8 mouse cellular contexts compared by ENCODE assay signal in the genomic region with DNA sequence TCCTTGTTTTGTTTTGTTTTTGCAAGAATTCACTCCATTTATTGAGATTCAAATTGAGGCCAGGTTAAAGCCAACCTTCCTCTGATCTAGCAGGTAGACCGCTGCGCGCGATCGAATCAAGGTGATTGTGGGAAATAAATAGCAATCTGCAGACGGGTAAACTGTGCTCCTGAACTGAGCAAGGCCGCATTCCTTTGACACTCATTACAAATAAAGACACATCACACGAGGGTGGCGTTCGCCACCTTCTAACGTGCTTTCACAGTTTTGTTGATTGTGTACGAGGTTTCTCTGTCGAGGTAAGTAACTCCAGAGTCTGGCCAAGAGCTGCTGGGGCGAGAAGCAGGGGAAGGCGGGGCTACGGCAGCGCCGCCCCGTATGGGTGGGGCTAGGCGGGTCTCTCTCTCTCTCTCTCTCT. TPM values are rescaled to one million over a fixed set of nuclear protein-coding genes. Genes with fewer than 3 reads are reported as not detected.
DNase-seq lines count a peak whose midpoint lies in the region; ATAC-seq and TF ChIP-seq lines count a peak whose summit lies in the region.

No protein-coding gene starts in this region.

- no peak for TF ChIP-seq CTCF in liver, adult 2 months (IDR thresholded peaks at IDR 0.05; ENCODE audit: low read depth, low read length)

- peak overlapping the region; percentile 50 for H3K4me2 ChIP-seq in hindbrain, embryonic 14.5 days (replicated peaks)
- peak overlapping the region; percentile 32 for H3K4me2 ChIP-seq in neural tube, embryonic 11.5 days (ENCODE audit: low read depth)

- no peak; the same call in 1 of the 2 replicates for ATAC-seq in hindbrain, embryonic 14.5 days (ENCODE audit: low FRiP score)
- ATAC-seq in neural tube, embryonic 11.5 days (ENCODE audit: insufficient read depth, low FRiP score, low TSS enrichment), result no peak

- peaks cover 18% of the 10 kb centered on the region; the same call in 1 of the 2 replicates for H3K4me1 ChIP-seq in hindbrain, embryonic 14.5 days (replicated peaks; ENCODE audit: control insufficient read depth, insufficient read depth, low read length)
- H3K4me1 ChIP-seq in liver, adult 2 months (ENCODE audit: control insufficient read depth, insufficient read depth, low read length), result peaks cover 4% of the 10 kb centered on the region
- 0 out of 2 replicates have a peak, but pooled peaks cover 3% of the 10 kb centered on the region for H3K4me1 ChIP-seq in neural tube, embryonic 11.5 days (ENCODE audit: control insufficient read depth, insufficient read depth, low read length)

- H3K79me2 ChIP-seq in liver, adult 2 months (ENCODE audit: control insufficient read depth, insufficient read depth, low read length), result no peaks in the 10 kb centered on the region

- TF ChIP-seq POLR2A in liver, adult 2 months (IDR thresholded peaks at IDR 0.05; ENCODE audit: extremely low read depth, insufficient read depth, low read length), result no peak

- H3K4me3 ChIP-seq in hindbrain, embryonic 14.5 days (replicated peaks; ENCODE audit: low read length), result peak overlapping the region; percentile 12; the same call in 1 of the 2 replicates
- no peak overlapping the region for H3K4me3 ChIP-seq in liver, adult 2 months (ENCODE audit: insufficient read depth, low read depth, low read length)
- H3K4me3 ChIP-seq in neural tube, embryonic 11.5 days (ENCODE audit: low read depth, low read length), result 0 out of 2 replicates have a peak overlapping the region, but pooled peaks have one; percentile 1

- H3K36me3 ChIP-seq in hindbrain, embryonic 14.5 days (replicated peaks; ENCODE audit: control insufficient read depth, insufficient read depth), result no peaks in the 10 kb centered on the region
- H3K36me3 ChIP-seq in liver, adult 2 months (ENCODE audit: control insufficient read depth, insufficient read depth, low read length), result no peaks in the 10 kb centered on the region
- no peaks in the 10 kb centered on the region for H3K36me3 ChIP-seq in neural tube, embryonic 11.5 days (ENCODE audit: control insufficient read depth, insufficient read depth, low read length)

- 3% methylated on average over 20 of the region's 20 CpGs for WGBS in hindbrain, embryonic 14.5 days
- 4% methylated on average over 19 of the region's 20 CpGs for WGBS in liver, adult 2 months
- under 1% methylated on average over 20 of the region's 20 CpGs for WGBS in neural tube, embryonic 11.5 days

- H3K9me3 ChIP-seq in hindbrain, embryonic 14.5 days (ENCODE audit: control insufficient read depth, low read length), result 0 out of 2 replicates have a peak, but pooled peaks cover 3% of the 10 kb centered on the region
- no peaks in the 10 kb centered on the region for H3K9me3 ChIP-seq in neural tube, embryonic 11.5 days (ENCODE audit: control insufficient read depth, low read length)

- peak; percentile 51 for DNase-seq in urinary bladder, postnatal 14 days (ENCODE audit: low spot score)
- DNase-seq in urinary bladder, postnatal 4 days (ENCODE audit: low spot score in 2 of 2), result no peak
- peak; percentile 45 for DNase-seq in hindbrain, embryonic 14.5 days (ENCODE audit: low spot score)
- peak; percentile 44 for DNase-seq in liver, adult 2 months (ENCODE audit: extremely low read depth, low read depth, low spot score)
- peak; percentile 70 for DNase-seq in neural tube, embryonic 11.5 days (ENCODE audit: low spot score)
- DNase-seq in layer of hippocampus, adult 11-12 months (ENCODE audit: low spot score), result no peak
- DNase-seq in layer of hippocampus, adult 9-11 months, result no peak
- no peak for DNase-seq in frontal cortex, postnatal 10 days (ENCODE audit: low spot score in 2 of 2)

- no peaks in the 10 kb centered on the region for H3K27me3 ChIP-seq in hindbrain, embryonic 14.5 days (ENCODE audit: control insufficient read depth, insufficient read depth, low read length)
- no peaks in the 10 kb centered on the region for H3K27me3 ChIP-seq in liver, adult 2 months (ENCODE audit: control insufficient read depth, insufficient read depth, low read length)
- no peaks in the 10 kb centered on the region for H3K27me3 ChIP-seq in neural tube, embryonic 11.5 days (ENCODE audit: control insufficient read depth, insufficient read depth, low read length)

- H3K9ac ChIP-seq in hindbrain, embryonic 14.5 days, result peak overlapping the region; percentile 36; the same call in 1 of the 2 replicates
- no peak overlapping the region for H3K9ac ChIP-seq in liver, adult 2 months (ENCODE audit: low read depth, low read length)
- H3K9ac ChIP-seq in neural tube, embryonic 11.5 days (ENCODE audit: low read length), result no peak overlapping the region

- no peak overlapping the region for H3K27ac ChIP-seq in hindbrain, embryonic 14.5 days
- H3K27ac ChIP-seq in liver, adult 2 months (replicated peaks; ENCODE audit: insufficient read depth, low read depth, low read length), result no peak overlapping the region
- H3K27ac ChIP-seq in neural tube, embryonic 11.5 days (ENCODE audit: low read depth, low read length), result no peak overlapping the region

RNA-seq across cellular contexts. Expression of a gene that starts 17.4 kb away (rescaled TPM):
- polyA plus RNA-seq in hindbrain, embryonic 14.5 days (2014; fragmentation: Nextera tagmentation; extraction: Ambion mirVana), result 0.44 and 0.56 TPM in 2 replicates
- 5.2 and 6.8 TPM in 2 replicates for total RNA-seq in liver, adult 2 months (2014; rRNA removed)
- 4.4 and 7.8 TPM in 2 replicates for polyA plus RNA-seq in liver, adult 2 months (2012; rRNA removed)
- polyA plus RNA-seq in neural tube, embryonic 11.5 days (2014; fragmentation: Nextera tagmentation; extraction: Ambion mirVana), result 0.03 TPM in 1 of 2 replicates, not detected in the other

Comparison
In these comparisons a context has a peak if more than half of its experiments do, and no peak if none do; other contexts are left out.
1. DNase-seq: peak in urinary bladder, postnatal 14 days (single experiment), hindbrain, embryonic 14.5 days (single experiment), liver, adult 2 months (single experiment) and neural tube, embryonic 11.5 days (single experiment); none in urinary bladder, postnatal 4 days (0 of 2), layer of hippocampus, adult 11-12 months (single experiment), layer of hippocampus, adult 9-11 months (single experiment) and frontal cortex, postnatal 10 days (0 of 2).